In genomic region chr7:4499034-4499433, GRCm38 (mm10) we compare ENCODE assay signal across 9 mouse cellular contexts. TPM values are rescaled to one million over a fixed set of nuclear protein-coding genes. Genes with fewer than 3 reads are reported as not detected.
DNase-seq lines count a peak whose midpoint lies in the region; ATAC-seq and TF ChIP-seq lines count a peak whose summit lies in the region.
"Had no signal": no experiment of that assay in that cellular context is flagged by ENCODE, and none has a peak within 500 bp of the region (broad histone marks: within the 10 kb centered on the region; RNA-seq: fewer than 3 reads in every experiment).

No protein-coding gene starts in this region.

- peak overlapping the region; percentile 97; the same call in 1 of the 2 replicates for H3K9ac ChIP-seq in hindbrain, embryonic 12.5 days

- H3K79me2 ChIP-seq in macrophage (ENCODE audit: inconsistent target): peaks cover 66% of the 10 kb centered on the region

- no peak for TF ChIP-seq CTCF in bone marrow macrophage, adult 2 months (IDR thresholded peaks at IDR 0.05; ENCODE audit: low read depth, low read length)

- peaks cover 63% of the 10 kb centered on the region for H3K4me1 ChIP-seq in bone marrow macrophage, adult 2 months (ENCODE audit: control insufficient read depth, insufficient read depth, low read length)
- peaks cover 38% of the 10 kb centered on the region for H3K4me1 ChIP-seq in hindbrain, embryonic 12.5 days

- peaks cover 30% of the 10 kb centered on the region for H3K36me3 ChIP-seq in hindbrain, embryonic 12.5 days
- peaks cover 21% of the 10 kb centered on the region; the same call in 1 of the 2 replicates for H3K36me3 ChIP-seq in macrophage (ENCODE audit: inconsistent target)

- no peaks in the 10 kb centered on the region for H3K9me3 ChIP-seq in hindbrain, embryonic 12.5 days (replicated peaks)

- peak overlapping the region; percentile 95 for H3K4me3 ChIP-seq in bone marrow macrophage, adult 2 months (ENCODE audit: insufficient read depth, low read length)
- no peak overlapping the region for H3K4me3 ChIP-seq in hindbrain, embryonic 12.5 days
- H3K4me3 ChIP-seq in macrophage (ENCODE audit: inconsistent target): no peak overlapping the region

- intact Hi-C loops in left cerebral cortex, postnatal 4 days (cut with DNase I): no loop called here

- no peaks in the 10 kb centered on the region for H3K27me3 ChIP-seq in hindbrain, embryonic 12.5 days

- H3K27ac ChIP-seq in bone marrow macrophage, adult 2 months (ENCODE audit: insufficient read depth, low read depth, low read length): no peak overlapping the region
- H3K27ac ChIP-seq in hindbrain, embryonic 12.5 days: no peak overlapping the region
- peak overlapping the region; percentile 4; the same call in 1 of the 2 replicates for H3K27ac ChIP-seq in macrophage

- peak; percentile 92 for DNase-seq in heart, adult 11 months
- no peak for DNase-seq in heart, adult 8-10 months (ENCODE audit: low spot score)
- DNase-seq in spleen, postnatal 10 days (ENCODE audit: low spot score in 2 of 2): no peak
- DNase-seq in left cerebral cortex, postnatal 4 days: no peak
- no peak for DNase-seq in urinary bladder, postnatal 10 days (ENCODE audit: low spot score)

- TF ChIP-seq POLR2A in bone marrow macrophage, adult 2 months (IDR thresholded peaks at IDR 0.05; ENCODE audit: borderline replicate concordance, low read depth, low read length): no peak

- ATAC-seq in hindbrain, embryonic 12.5 days (ENCODE audit: low FRiP score): no peak
- ATAC-seq: activated CD4-positive, CD25-positive, alpha-beta regulatory T cell, adult 4 months had no signal

- 92% methylated on average over 4 of the region's 4 CpGs for WGBS in hindbrain, embryonic 12.5 days
- 95% methylated on average over 4 of the region's 4 CpGs for WGBS in macrophage (ENCODE audit: missing documents)

- peak overlapping the region; percentile 89 for H3K4me2 ChIP-seq in hindbrain, embryonic 12.5 days (replicated peaks)

RNA-seq across cellular contexts. Expression of gene Ppp1r12c, which starts 2.4 kb away (rescaled TPM):
- total RNA-seq in heart, adult 8-10 months (2022): 10 to 100 TPM; 55.6 to 74.8 (median 61.6) TPM
- 293 and 348 TPM in 2 replicates for polyA plus RNA-seq in bone marrow macrophage, adult 2 months (2012; ENCODE audit: insufficient read depth, insufficient read length, missing spikeins)
- 65.8 and 72.0 TPM in 2 replicates for polyA plus RNA-seq in hindbrain, embryonic 12.5 days (2016; fragmentation: Nextera tagmentation; extraction: Ambion mirVana)
- total RNA-seq in macrophage (2018; cell fraction: chromatin; rRNA removed): 1,000 to 10,000 TPM in 4 of 26 experiments, 100 to 1,000 TPM in 22; 252 to 1,368 (median 799) TPM
- 100 to 1,000 TPM in 8 of 26 experiments, 10 to 100 TPM in 18; 58.8 to 146 (median 96.2) TPM for total RNA-seq in macrophage (2018; cell fraction: cytosol; rRNA removed)
- total RNA-seq in macrophage (2018; cell fraction: nucleus; rRNA removed): 100 to 1,000 TPM; 121 to 560 (median 335) TPM
- polyA plus RNA-seq in macrophage (2018): 102 to 126 TPM (median 108 TPM) in 3 replicates
- total RNA-seq in left cerebral cortex, postnatal 4 days (2021): 100 to 1,000 TPM; 123 to 135 TPM

RNA-seq across cellular contexts. Expression of gene Tnnt1, which starts 17.1 kb away (rescaled TPM):
- total RNA-seq in heart, adult 8-10 months (2022): 10 to 100 TPM; 12.4 to 22.1 (median 19.0) TPM
- 3.0 and 4.4 TPM in 2 replicates for polyA plus RNA-seq in bone marrow macrophage, adult 2 months (2012; ENCODE audit: insufficient read depth, insufficient read length, missing spikeins)
- polyA plus RNA-seq in hindbrain, embryonic 12.5 days (2016; fragmentation: Nextera tagmentation; extraction: Ambion mirVana): 19.2 and 72.4 TPM in 2 replicates
- 1 to 10 TPM in 5 of 26 experiments, under 1 TPM in 1, not detected in 20; 0.92 to 2.8 (median 1.8) TPM for total RNA-seq in macrophage (2018; cell fraction: chromatin; rRNA removed)
- total RNA-seq in macrophage (2018; cell fraction: cytosol; rRNA removed): 1 to 10 TPM in 21 of 26 experiments, under 1 TPM in 5; 0.63 to 2.5 (median 1.4) TPM
- total RNA-seq in macrophage (2018; cell fraction: nucleus; rRNA removed): 1 to 10 TPM in 10 of 26 experiments, under 1 TPM in 3, not detected in 13; 0.58 to 2.8 (median 1.5) TPM
- 2.4 to 3.6 TPM (median 3.2 TPM) in 3 replicates for polyA plus RNA-seq in macrophage (2018)
- total RNA-seq in left cerebral cortex, postnatal 4 days (2021): 1 to 10 TPM in 1 of 2 experiments, under 1 TPM in 1; 0.89 to 1.0 TPM

RNA-seq across cellular contexts. Expression of gene Tnni3, which starts 25.0 kb away (rescaled TPM):
- over 10,000 TPM in 3 of 4 experiments, 1,000 to 10,000 TPM in 1; 9,443 to 11,840 (median 11,050) TPM for total RNA-seq in heart, adult 8-10 months (2022)
- 12.3 and 19.9 TPM in 2 replicates for polyA plus RNA-seq in bone marrow macrophage, adult 2 months (2012; ENCODE audit: insufficient read depth, insufficient read length, missing spikeins)
- polyA plus RNA-seq in hindbrain, embryonic 12.5 days (2016; fragmentation: Nextera tagmentation; extraction: Ambion mirVana): 2.2 and 3.1 TPM in 2 replicates
- 100 to 1,000 TPM in 9 of 26 experiments, 10 to 100 TPM in 17; 16.3 to 147 (median 47.9) TPM for total RNA-seq in macrophage (2018; cell fraction: chromatin; rRNA removed)
- 1 to 10 TPM in 8 of 26 experiments, under 1 TPM in 17, not detected in 1; 0.30 to 6.8 (median 0.89) TPM for total RNA-seq in macrophage (2018; cell fraction: cytosol; rRNA removed)
- total RNA-seq in macrophage (2018; cell fraction: nucleus; rRNA removed): 10 to 100 TPM; 13.1 to 93.0 (median 33.9) TPM
- 0.57 to 2.9 TPM (median 2.8 TPM) in 3 replicates for polyA plus RNA-seq in macrophage (2018)
- 1 to 10 TPM; 1.8 to 2.0 TPM for total RNA-seq in left cerebral cortex, postnatal 4 days (2021)

RNA-seq across cellular contexts. Expression of gene Dnaaf3, which starts 33.2 kb away (rescaled TPM):
- total RNA-seq in heart, adult 8-10 months (2022): 1 to 10 TPM; 2.3 to 3.0 (median 2.6) TPM
- 8.2 and 8.9 TPM in 2 replicates for polyA plus RNA-seq in bone marrow macrophage, adult 2 months (2012; ENCODE audit: insufficient read depth, insufficient read length, missing spikeins)
- polyA plus RNA-seq in hindbrain, embryonic 12.5 days (2016; fragmentation: Nextera tagmentation; extraction: Ambion mirVana): 2.5 and 3.6 TPM in 2 replicates
- 10 to 100 TPM in 14 of 26 experiments, 1 to 10 TPM in 12; 4.2 to 44.0 (median 14.8) TPM for total RNA-seq in macrophage (2018; cell fraction: chromatin; rRNA removed)
- total RNA-seq in macrophage (2018; cell fraction: cytosol; rRNA removed): 10 to 100 TPM in 12 of 26 experiments, 1 to 10 TPM in 14; 2.2 to 17.1 (median 6.9) TPM
- 10 to 100 TPM in 18 of 26 experiments, 1 to 10 TPM in 8; 3.4 to 34.9 (median 12.7) TPM for total RNA-seq in macrophage (2018; cell fraction: nucleus; rRNA removed)
- polyA plus RNA-seq in macrophage (2018): 2.2 to 5.6 TPM (median 2.3 TPM) in 3 replicates
- total RNA-seq in left cerebral cortex, postnatal 4 days (2021): under 1 TPM; 0.50 to 0.77 TPM

RNA-seq across cellular contexts. Expression of gene Eps8l1, which starts 38.6 kb away (rescaled TPM):
- 1 to 10 TPM; 1.3 to 5.8 (median 3.6) TPM for total RNA-seq in heart, adult 8-10 months (2022)
- polyA plus RNA-seq in bone marrow macrophage, adult 2 months (2012; ENCODE audit: insufficient read depth, insufficient read length, missing spikeins): 23.7 and 29.0 TPM in 2 replicates
- polyA plus RNA-seq in hindbrain, embryonic 12.5 days (2016; fragmentation: Nextera tagmentation; extraction: Ambion mirVana): 7.1 and 8.6 TPM in 2 replicates
- total RNA-seq in macrophage (2018; cell fraction: chromatin; rRNA removed): 10 to 100 TPM; 11.9 to 95.9 (median 37.0) TPM
- 1 to 10 TPM in 23 of 26 experiments, under 1 TPM in 3; 0.88 to 5.4 (median 2.5) TPM for total RNA-seq in macrophage (2018; cell fraction: cytosol; rRNA removed)
- total RNA-seq in macrophage (2018; cell fraction: nucleus; rRNA removed): 10 to 100 TPM in 13 of 26 experiments, 1 to 10 TPM in 12, under 1 TPM in 1; 0.87 to 32.0 (median 10.2) TPM
- polyA plus RNA-seq in macrophage (2018): 0.30 to 3.9 TPM (median 3.1 TPM) in 3 replicates
- total RNA-seq in left cerebral cortex, postnatal 4 days (2021): 1 to 10 TPM; 5.1 to 8.0 TPM
